Comparison of ENCODE assay signal across 8 mouse cellular contexts in genomic region chr3:137919398-137919797, GRCm38 (mm10). TPM values are rescaled to one million over a fixed set of nuclear protein-coding genes. Genes with fewer than 3 reads are reported as not detected.
DNase-seq lines count a peak whose midpoint lies in the region; ATAC-seq and TF ChIP-seq lines count a peak whose summit lies in the region.

No protein-coding gene starts in this region.

- H3K4me3 ChIP-seq in gastrocnemius, adult 2 months, result peak overlapping the region; percentile 98
- H3K4me3 ChIP-seq in spleen, adult 2 months (ENCODE audit: extremely low read depth, insufficient read depth, insufficient read length), result peak overlapping the region; percentile 80; the same call in 1 of the 2 replicates
- peak overlapping the region; percentile 89 for H3K4me3 ChIP-seq in limb, embryonic 15.5 days
- peak overlapping the region; percentile 62; the same call in 1 of the 2 replicates for H3K4me3 ChIP-seq in stomach, postnatal 0 days (ENCODE audit: low read depth, low read length)

- no peak for ATAC-seq in limb, embryonic 15.5 days (ENCODE audit: insufficient number of reproducible peaks, low FRiP score, low TSS enrichment, low read depth)
- ATAC-seq in stomach, postnatal 0 days (ENCODE audit: low FRiP score, low TSS enrichment), result no peak

- H3K9me3 ChIP-seq in limb, embryonic 15.5 days, result no peaks in the 10 kb centered on the region
- H3K9me3 ChIP-seq in stomach, postnatal 0 days (ENCODE audit: control insufficient read depth, low read length), result no peaks in the 10 kb centered on the region

- H3K27ac ChIP-seq in gastrocnemius, adult 2 months, result peak overlapping the region; percentile 96
- no peak overlapping the region for H3K27ac ChIP-seq in spleen, adult 2 months (ENCODE audit: insufficient read depth, low read length)
- no peak overlapping the region for H3K27ac ChIP-seq in limb, embryonic 15.5 days
- no peak overlapping the region for H3K27ac ChIP-seq in stomach, postnatal 0 days (replicated peaks)

- TF ChIP-seq POLR2A in spleen, adult 2 months (IDR thresholded peaks at IDR 0.05; ENCODE audit: low read depth, low read length), result no peak

- TF ChIP-seq CTCF in gastrocnemius, adult 2 months (IDR thresholded peaks at IDR 0.05), result no peak
- TF ChIP-seq CTCF in spleen, adult 2 months (IDR thresholded peaks at IDR 0.05; ENCODE audit: extremely low read depth, insufficient read depth, insufficient read length, insufficient replicate concordance), result no peak
- TF ChIP-seq CTCF in stomach, postnatal 0 days (IDR thresholded peaks at IDR 0.05; ENCODE audit: low read depth), result no peak

- H3K4me2 ChIP-seq in limb, embryonic 15.5 days, result peak overlapping the region; percentile 48
- peak overlapping the region; percentile 49 for H3K4me2 ChIP-seq in stomach, postnatal 0 days (replicated peaks; ENCODE audit: low read depth)

- intact Hi-C loops in gastrocnemius, adult 2 months (cut with DNase I), result loop anchor here (2.0 to 10.0 kb wide), 3 partner anchors 57 to 228 kb away; no protein-coding TSS in a partner anchor

- DNase-seq in gastrocnemius, adult 2 months, result no peak
- no peak for DNase-seq in gastrocnemius, postnatal 4 days (ENCODE audit: low spot score in 2 of 2)
- no peak for DNase-seq in spleen, adult 2 months (ENCODE audit: low read depth in 1 of 2, low spot score in 2 of 2)
- DNase-seq in spleen, postnatal 4 days (ENCODE audit: low spot score in 2 of 2), result no peak
- DNase-seq in stomach, postnatal 0 days (ENCODE audit: low spot score), result no peak
- DNase-seq in adrenal gland, postnatal 10 days, result no peak
- DNase-seq in right cerebral cortex, postnatal 4 days, result no peak

- WGBS in spleen, adult 2 months, result 90% methylated on average over 7 of the region's 7 CpGs
- 89% methylated on average over 7 of the region's 7 CpGs for WGBS in limb, embryonic 15.5 days
- WGBS in stomach, postnatal 0 days, result 86% methylated on average over 7 of the region's 7 CpGs

- peaks cover 16% of the 10 kb centered on the region for H3K36me3 ChIP-seq in spleen, adult 2 months (ENCODE audit: control insufficient read depth, insufficient read depth, low read length)
- H3K36me3 ChIP-seq in limb, embryonic 15.5 days, result peaks cover 22% of the 10 kb centered on the region
- H3K36me3 ChIP-seq in stomach, postnatal 0 days (ENCODE audit: control insufficient read depth, insufficient read depth, low read length), result peaks cover 11% of the 10 kb centered on the region; the same call in 1 of the 2 replicates

- no peaks in the 10 kb centered on the region for H3K27me3 ChIP-seq in spleen, adult 2 months (ENCODE audit: control insufficient read depth, insufficient read depth, low read length)
- no peaks in the 10 kb centered on the region for H3K27me3 ChIP-seq in limb, embryonic 15.5 days
- H3K27me3 ChIP-seq in stomach, postnatal 0 days (ENCODE audit: control insufficient read depth, insufficient read depth, low read length), result no peaks in the 10 kb centered on the region

- H3K4me1 ChIP-seq in spleen, adult 2 months (ENCODE audit: control insufficient read depth, insufficient read depth, insufficient read length), result peaks cover 4% of the 10 kb centered on the region
- peaks cover 17% of the 10 kb centered on the region for H3K4me1 ChIP-seq in limb, embryonic 15.5 days
- peaks cover 4% of the 10 kb centered on the region; the same call in 1 of the 2 replicates for H3K4me1 ChIP-seq in stomach, postnatal 0 days (replicated peaks; ENCODE audit: control insufficient read depth, insufficient read depth)

- TF ChIP-seq EP300 in stomach, postnatal 0 days (optimal IDR thresholded peaks at IDR 0.05), result no peak

- peak overlapping the region; percentile 71; the same call in 1 of the 2 replicates for H3K9ac ChIP-seq in limb, embryonic 15.5 days
- peak overlapping the region; percentile 83; the same call in 1 of the 2 replicates for H3K9ac ChIP-seq in stomach, postnatal 0 days (ENCODE audit: low read length)

RNA-seq across cellular contexts. Expression of gene Lamtor3, which starts 1.1 kb away (rescaled TPM):
- 10 to 100 TPM; 45.9 to 53.1 TPM for total RNA-seq in gastrocnemius, adult 2 months (2021)
- total RNA-seq in gastrocnemius, postnatal 4 days (2021), result 10 to 100 TPM; 55.8 to 59.8 TPM
- polyA plus RNA-seq in spleen, adult 2 months (2012; rRNA removed), result 14.9 and 15.7 TPM in 2 replicates
- polyA plus RNA-seq in limb, embryonic 15.5 days (2015; fragmentation: Nextera tagmentation; extraction: Ambion mirVana), result 116 TPM in 2 replicates
- 104 and 106 TPM in 2 replicates for polyA plus RNA-seq in stomach, postnatal 0 days (2015; fragmentation: Nextera tagmentation; extraction: Ambion mirVana)
- total RNA-seq in adrenal gland, postnatal 10 days (2021), result 10 to 100 TPM; 68.6 to 72.0 TPM

RNA-seq across cellular contexts. Expression of gene Dnajb14, which starts 51.9 kb away (rescaled TPM):
- 1 to 10 TPM; 7.6 to 9.5 TPM for total RNA-seq in gastrocnemius, adult 2 months (2021)
- total RNA-seq in gastrocnemius, postnatal 4 days (2021), result 10 to 100 TPM; 13.0 to 14.4 TPM
- polyA plus RNA-seq in spleen, adult 2 months (2012; rRNA removed), result 1.9 TPM in 2 replicates
- polyA plus RNA-seq in limb, embryonic 15.5 days (2015; fragmentation: Nextera tagmentation; extraction: Ambion mirVana), result 11.1 and 11.6 TPM in 2 replicates
- 10.8 and 12.6 TPM in 2 replicates for polyA plus RNA-seq in stomach, postnatal 0 days (2015; fragmentation: Nextera tagmentation; extraction: Ambion mirVana)
- total RNA-seq in adrenal gland, postnatal 10 days (2021), result 10 to 100 TPM; 15.3 to 16.3 TPM

RNA-seq across cellular contexts. Expression of gene H2afz, which starts 55.1 kb away (rescaled TPM):
- total RNA-seq in gastrocnemius, adult 2 months (2021), result 10 to 100 TPM; 64.1 to 76.3 TPM
- 100 to 1,000 TPM; 211 to 212 TPM for total RNA-seq in gastrocnemius, postnatal 4 days (2021)
- 452 and 708 TPM in 2 replicates for polyA plus RNA-seq in spleen, adult 2 months (2012; rRNA removed)
- polyA plus RNA-seq in limb, embryonic 15.5 days (2015; fragmentation: Nextera tagmentation; extraction: Ambion mirVana), result 1,142 and 1,223 TPM in 2 replicates
- polyA plus RNA-seq in stomach, postnatal 0 days (2015; fragmentation: Nextera tagmentation; extraction: Ambion mirVana), result 779 and 844 TPM in 2 replicates
- 100 to 1,000 TPM; 246 to 278 TPM for total RNA-seq in adrenal gland, postnatal 10 days (2021)
